ENCODE assay signal across 9 mouse cellular contexts in genomic region chr9:102720567-102721167, GRCm38 (mm10). TPM values are rescaled to one million over a fixed set of nuclear protein-coding genes. Genes with fewer than 3 reads are reported as not detected.
DNase-seq lines count a peak whose midpoint lies in the region; ATAC-seq and TF ChIP-seq lines count a peak whose summit lies in the region.
"Had no signal": no experiment of that assay in that cellular context is flagged by ENCODE, and none has a peak within 500 bp of the region (broad histone marks: within the 10 kb centered on the region; RNA-seq: fewer than 3 reads in every experiment).

No protein-coding gene starts in this region.

- no peak for ATAC-seq in neural tube, embryonic 14.5 days (ENCODE audit: low read depth)
- ATAC-seq in monocyte, adult 5-6 weeks (replicated peaks; ENCODE audit: insufficient number of reproducible peaks, low FRiP score, low TSS enrichment, poor library complexity, severe bottlenecking) = no peak
- ATAC-seq in activated CD4-positive, CD25-positive, alpha-beta regulatory T cell, adult 4 months = no peak

- peaks cover 46% of the 10 kb centered on the region for H3K4me1 ChIP-seq in liver, adult 2 months (ENCODE audit: control insufficient read depth, insufficient read depth, low read length)
- peaks cover 88% of the 10 kb centered on the region for H3K4me1 ChIP-seq in forebrain, embryonic 10.5 days
- peaks cover 93% of the 10 kb centered on the region for H3K4me1 ChIP-seq in limb, embryonic 10.5 days
- peaks cover 58% of the 10 kb centered on the region for H3K4me1 ChIP-seq in neural tube, embryonic 14.5 days (ENCODE audit: control insufficient read depth, insufficient read depth, low read length)

- DNase-seq in liver, adult 2 months (ENCODE audit: extremely low read depth, low read depth, low spot score) = no peak
- DNase-seq in liver = no peak
- no peak for DNase-seq in forebrain, embryonic 10.5 days (ENCODE audit: extremely low spot score, low spot score)
- no peak for DNase-seq in limb, embryonic 10.5 days (ENCODE audit: low spot score)
- no peak for DNase-seq in urinary bladder, postnatal 10 days (ENCODE audit: low spot score)

- WGBS in liver, adult 2 months = 58% methylated on average over 18 of the region's 18 CpGs
- WGBS in forebrain, embryonic 10.5 days = 73% methylated on average over 18 of the region's 18 CpGs
- 84% methylated on average over 18 of the region's 18 CpGs for WGBS in limb, embryonic 10.5 days
- WGBS in neural tube, embryonic 14.5 days = 55% methylated on average over 18 of the region's 18 CpGs

- peak overlapping the region; percentile 54 for H3K9ac ChIP-seq in liver, adult 2 months (ENCODE audit: low read depth, low read length)
- H3K9ac ChIP-seq in neural tube, embryonic 14.5 days (replicated peaks; ENCODE audit: low read depth, low read length) = peak overlapping the region; percentile 96

- no peak for TF ChIP-seq POLR2A in liver, adult 2 months (IDR thresholded peaks at IDR 0.05; ENCODE audit: extremely low read depth, insufficient read depth, low read length)

- peaks cover 39% of the 10 kb centered on the region for H3K79me2 ChIP-seq in liver, adult 2 months (ENCODE audit: control insufficient read depth, insufficient read depth, low read length)

- peak overlapping the region; percentile 44; the same call in 1 of the 2 replicates for H3K4me3 ChIP-seq in liver, adult 2 months (ENCODE audit: insufficient read depth, low read depth, low read length)
- H3K4me3 ChIP-seq in forebrain, embryonic 10.5 days = peak overlapping the region; percentile 67
- H3K4me3 ChIP-seq in limb, embryonic 10.5 days = peak overlapping the region; percentile 96
- peak overlapping the region; percentile 72 for H3K4me3 ChIP-seq in neural tube, embryonic 14.5 days (ENCODE audit: low read depth, low read length)
- H3K4me3 ChIP-seq: erythroblast, embryonic 14.5 days had no signal

- peaks cover 33% of the 10 kb centered on the region for H3K36me3 ChIP-seq in liver, adult 2 months (ENCODE audit: control insufficient read depth, insufficient read depth, low read length)
- H3K36me3 ChIP-seq in forebrain, embryonic 10.5 days (replicated peaks) = peaks cover 60% of the 10 kb centered on the region
- H3K36me3 ChIP-seq in limb, embryonic 10.5 days = peaks cover 60% of the 10 kb centered on the region
- peaks cover 50% of the 10 kb centered on the region for H3K36me3 ChIP-seq in neural tube, embryonic 14.5 days (ENCODE audit: control insufficient read depth, insufficient read depth, low read length)

- H3K9me3 ChIP-seq in forebrain, embryonic 10.5 days = no peaks in the 10 kb centered on the region
- no peaks in the 10 kb centered on the region for H3K9me3 ChIP-seq in limb, embryonic 10.5 days (replicated peaks)
- no peaks in the 10 kb centered on the region for H3K9me3 ChIP-seq in neural tube, embryonic 14.5 days (ENCODE audit: control insufficient read depth, low read length)

- H3K27ac ChIP-seq in liver, adult 2 months (replicated peaks; ENCODE audit: insufficient read depth, low read depth, low read length) = peak overlapping the region; percentile 48
- H3K27ac ChIP-seq in forebrain, embryonic 10.5 days = peak overlapping the region; percentile 97
- peak overlapping the region; percentile 37; the same call in 1 of the 2 replicates for H3K27ac ChIP-seq in limb, embryonic 10.5 days
- H3K27ac ChIP-seq in neural tube, embryonic 14.5 days (ENCODE audit: low read depth, low read length) = peak overlapping the region; percentile 60; the same call in 1 of the 2 replicates

- no peak for TF ChIP-seq CTCF in liver, adult 2 months (IDR thresholded peaks at IDR 0.05; ENCODE audit: low read depth, low read length)

- H3K4me2 ChIP-seq in neural tube, embryonic 14.5 days (ENCODE audit: low read depth, low read length) = peak overlapping the region; percentile 74

- no peaks in the 10 kb centered on the region for H3K27me3 ChIP-seq in liver, adult 2 months (ENCODE audit: control insufficient read depth, insufficient read depth, low read length)
- 0 out of 2 replicates have a peak, but pooled peaks cover 2% of the 10 kb centered on the region for H3K27me3 ChIP-seq in forebrain, embryonic 10.5 days (ENCODE audit: poor library complexity, severe bottlenecking)
- H3K27me3 ChIP-seq in limb, embryonic 10.5 days (ENCODE audit: low read depth, poor library complexity, severe bottlenecking) = 0 out of 2 replicates have a peak, but pooled peaks cover 1% of the 10 kb centered on the region
- no peaks in the 10 kb centered on the region; the same call in 1 of the 2 replicates for H3K27me3 ChIP-seq in neural tube, embryonic 14.5 days (ENCODE audit: control insufficient read depth, insufficient read depth, low read length)

RNA-seq across cellular contexts. Expression of gene Amotl2, which starts 4.2 kb away (rescaled TPM):
- total RNA-seq in liver, adult 2 months (2014; rRNA removed) = 19.9 and 21.5 TPM in 2 replicates
- 9.2 and 14.0 TPM in 2 replicates for polyA plus RNA-seq in liver, adult 2 months (2012; rRNA removed)
- 49.9 and 51.9 TPM in 2 replicates for polyA plus RNA-seq in forebrain, embryonic 10.5 days (2016; fragmentation: Nextera tagmentation; extraction: Ambion mirVana)
- 41.6 and 49.1 TPM in 2 replicates for polyA plus RNA-seq in limb, embryonic 10.5 days (2016; fragmentation: Nextera tagmentation; extraction: Ambion mirVana)
- polyA plus RNA-seq in neural tube, embryonic 14.5 days (2014; fragmentation: Nextera tagmentation; extraction: Ambion mirVana) = 37.7 and 58.9 TPM in 2 replicates
- total RNA-seq in monocyte, adult 5-6 weeks (2017) = 1.9 TPM in 1 of 3 replicates, not detected in the others
- polyA plus RNA-seq in activated CD4-positive, CD25-positive, alpha-beta regulatory T cell, adult 4 months (2017; shearing (Covaris generic)) = not detected

Comparison
In these comparisons a context has a peak if more than half of its experiments do, and no peak if none do; other contexts are left out.
1. H3K27ac ChIP-seq: peak in every context shown above with its lines; median percentile 97 in forebrain, embryonic 10.5 days; 60 in neural tube, embryonic 14.5 days; 48 in liver, adult 2 months; 37 in limb, embryonic 10.5 days.
2. H3K4me3 ChIP-seq: peak in every context shown above with its lines; median percentile 96 in limb, embryonic 10.5 days; 72 in neural tube, embryonic 14.5 days; 67 in forebrain, embryonic 10.5 days; 44 in liver, adult 2 months.